Mouse (Mus musculus) myocyte (in vitro differentiated cells): Measurements from ENCODE around the gene Hilpda. TPM values are rescaled to one million over a fixed set of nuclear protein-coding genes. Genes with fewer than 3 reads are reported as not detected.

Experiments
- H3K27me3 ChIP-seq: one replicate; pipeline ENCODE4 v1.6.1; 2011; ENCODE audit not compliant: control insufficient read depth, insufficient read depth, insufficient read length
- H3K36me3 ChIP-seq: one replicate; pipeline ENCODE4 v1.6.1; 2011; ENCODE audit not compliant: control insufficient read depth, insufficient read depth
- H3K4me2 ChIP-seq: one replicate; pipeline ENCODE4 v1.6.1; 2011; ENCODE audit warnings: low read depth, control low read depth
- H3K4me3 ChIP-seq: one replicate; pipeline ENCODE4 v1.5.1; 2011; ENCODE audit warnings: mild to moderate bottlenecking, control low read depth, moderate library complexity
- H3K79me2 ChIP-seq: one replicate; pipeline ENCODE4 v1.6.1; 2011; ENCODE audit not compliant: control insufficient read depth, insufficient read depth
- H3ac ChIP-seq: one replicate; pipeline ENCODE4 v1.6.1; 2011; ENCODE audit not compliant: control insufficient read depth, insufficient read length
- CEBPB ChIP-seq: IDR thresholded peaks from 2 replicates; pipeline ENCODE4 v1.6.1; 2011; ENCODE audit warnings: mild to moderate bottlenecking, moderate library complexity; ENCODE audit not compliant: poor library complexity, insufficient read depth, severe bottlenecking
- E2F4 ChIP-seq: IDR thresholded peaks from one replicate; pipeline ENCODE4 v1.6.1; 2011; ENCODE audit warnings: mild to moderate bottlenecking, control low read depth, moderate library complexity; ENCODE audit not compliant: insufficient read depth
- MAX ChIP-seq: IDR thresholded peaks from one replicate; pipeline ENCODE4 v1.6.1; 2011; ENCODE audit warnings: low read depth, mild to moderate bottlenecking, control low read depth
- MYOD1 ChIP-seq, 3 experiments: IDR thresholded peaks; one replicate each; pipeline ENCODE4 v1.6.1; 2011; ENCODE audit warnings: control low read depth in 2 of 3, low read depth in 2 of 3, mild to moderate bottlenecking in 2 of 3, moderate library complexity in 1 of 3; ENCODE audit not compliant: insufficient read length in 2 of 3, control insufficient read depth in 1 of 3
- MYOG ChIP-seq, 3 experiments: IDR thresholded peaks; one replicate each; pipeline ENCODE4 v1.6.1; 2011; ENCODE audit warnings: control low read depth in 2 of 3, low read depth in 2 of 3, mild to moderate bottlenecking in 2 of 3; ENCODE audit not compliant: insufficient read length in 2 of 3, control insufficient read depth in 1 of 3, insufficient read depth in 1 of 3
- POLR2A ChIP-seq: IDR thresholded peaks from one replicate; pipeline ENCODE4 v1.6.1; 2011; ENCODE audit warnings: low read depth, mild to moderate bottlenecking, control low read depth, moderate library complexity; ENCODE audit not compliant: insufficient read length
- POLR2AphosphoS2 ChIP-seq: IDR thresholded peaks from one replicate; pipeline ENCODE4 v1.6.1; 2011; ENCODE audit warnings: low read depth, control low read depth; ENCODE audit not compliant: insufficient read length
- REST ChIP-seq: IDR thresholded peaks from one replicate; pipeline ENCODE4 v1.6.1; 2011; ENCODE audit warnings: mild to moderate bottlenecking, control low read depth, moderate library complexity; ENCODE audit not compliant: insufficient read depth, insufficient read length
- SRF ChIP-seq: IDR thresholded peaks from one replicate; pipeline ENCODE4 v1.6.1; 2011; ENCODE audit warnings: low read depth; ENCODE audit not compliant: control insufficient read depth, insufficient read length
- TCF12 ChIP-seq: IDR thresholded peaks from one replicate; pipeline ENCODE4 v1.6.1; 2011; ENCODE audit warnings: mild to moderate bottlenecking, control low read depth; ENCODE audit not compliant: poor library complexity, insufficient read depth, severe bottlenecking
- TCF3 ChIP-seq: IDR thresholded peaks from one replicate; pipeline ENCODE4 v1.6.1; 2011; ENCODE audit warnings: low read depth, control low read depth; ENCODE audit not compliant: insufficient read length
- USF1 ChIP-seq: IDR thresholded peaks from one replicate; pipeline ENCODE4 v1.6.1; 2011; ENCODE audit warnings: low read depth, mild to moderate bottlenecking, control low read depth, moderate library complexity
- polyA plus RNA-seq: library from polyadenylated mRNA; unstranded; fragments of >200 nt; fragmentation: generic; extraction: Trizol; gene quantifications from one replicate; pipeline ENCODE4 v1.2.1, GENCODE M21; 2012; ENCODE audit warnings: missing spikeins

The Hilpda gene
- polyA plus RNA-seq, 1 experiment, result 15.5 TPM

GRCm38 (mm10) chr6:29269006-29269668 lies 3.2 kb upstream of the Hilpda start:
- Histone ChIP-seq H3K4me3 (no peak overlapping the region), H3ac (no peak overlapping the region), H3K27me3 (no peaks in the 10 kb centered on the region), H3K4me2 (no peak overlapping the region), H3K36me3 (peaks cover 2% of the 10 kb centered on the region), H3K79me2 (peaks cover 12% of the 10 kb centered on the region)
- TF ChIP-seq TCF12 (no peak), REST (no peak), POLR2A (no peak), CEBPB (no peak), POLR2AphosphoS2 (no peak), USF1 (no peak)

- peaks cover 10% of the 10 kb centered on the region for H3K36me3 ChIP-seq
- peak overlapping the region; percentile 10 for H3K4me3 ChIP-seq
- TF ChIP-seq TCF12 (no peak), POLR2A (no peak), TCF3 (no peak), E2F4 (no peak), POLR2AphosphoS2 (no peak), CEBPB (no peak), MYOG (IDR thresholded peaks at IDR 0.05; ENCODE audit: control insufficient read depth in 1 of 3, insufficient read depth in 1 of 3, insufficient read length in 2 of 3, low read depth in 2 of 3) (no peak), USF1 (no peak), SRF (no peak), MYOD1 (IDR thresholded peaks at IDR 0.05; ENCODE audit: control insufficient read depth in 1 of 3, insufficient read length in 2 of 3, low read depth in 2 of 3) (no peak), REST (no peak), MAX (no peak)
- no peak overlapping the region for H3ac ChIP-seq
- peaks cover 17% of the 10 kb centered on the region for H3K79me2 ChIP-seq
- peak overlapping the region; percentile 70 for H3K4me2 ChIP-seq
- H3K27me3 ChIP-seq, result no peaks in the 10 kb centered on the region
These were observed 1.3 kb upstream of the Hilpda start for GRCm38 (mm10) chr6:29270961-29271360.

- no peak overlapping the region for H3ac ChIP-seq
- peaks cover 10% of the 10 kb centered on the region for H3K36me3 ChIP-seq
- H3K4me3 ChIP-seq, result no peak overlapping the region
- H3K27me3 ChIP-seq, result no peaks in the 10 kb centered on the region
- H3K79me2 ChIP-seq, result peaks cover 17% of the 10 kb centered on the region
- no peak overlapping the region for H3K4me2 ChIP-seq
- no peak for TF ChIP-seq POLR2AphosphoS2
- TF ChIP-seq MYOG (IDR thresholded peaks at IDR 0.05; ENCODE audit: control insufficient read depth in 1 of 3, insufficient read depth in 1 of 3, insufficient read length in 2 of 3, low read depth in 2 of 3), result no peak
- no peak for TF ChIP-seq MYOD1 (IDR thresholded peaks at IDR 0.05; ENCODE audit: control insufficient read depth in 1 of 3, insufficient read length in 2 of 3, low read depth in 2 of 3)
These were observed 4.5 kb downstream of the Hilpda start for GRCm38 (mm10) chr6:29276746-29277145.

GRCm38 (mm10) chr6:29278513-29279267 lies 6.4 kb downstream of the Hilpda start:
- Histone ChIP-seq H3ac (no peak overlapping the region), H3K4me2 (no peak overlapping the region), H3K79me2 (peaks cover 8% of the 10 kb centered on the region), H3K4me3 (no peak overlapping the region), H3K36me3 (peaks cover 10% of the 10 kb centered on the region), H3K27me3 (no peaks in the 10 kb centered on the region)
- TF ChIP-seq TCF12 (no peak), MYOD1 (IDR thresholded peaks at IDR 0.05; ENCODE audit: control insufficient read depth in 1 of 3, insufficient read length in 2 of 3, low read depth in 2 of 3) (no peak), CEBPB (no peak), REST (no peak), POLR2A (no peak), MAX (no peak), POLR2AphosphoS2 (no peak), E2F4 (no peak), USF1 (no peak), TCF3 (no peak), SRF (no peak), MYOG (IDR thresholded peaks at IDR 0.05; ENCODE audit: control insufficient read depth in 1 of 3, insufficient read depth in 1 of 3, insufficient read length in 2 of 3, low read depth in 2 of 3) (no peak)

GRCm38 (mm10) chr6:29279293-29279692 lies 7.0 kb downstream of the Hilpda start, which contains the start of gene Fam71f2:
Fam71f2 (plus strand) TSS chr6:29279593.
- TF ChIP-seq TCF3 (no peak), REST (no peak), E2F4 (no peak), MAX (no peak), MYOD1 (IDR thresholded peaks at IDR 0.05; ENCODE audit: control insufficient read depth in 1 of 3, insufficient read length in 2 of 3, low read depth in 2 of 3) (no peak), TCF12 (no peak), POLR2A (no peak), USF1 (no peak), POLR2AphosphoS2 (no peak)
- no peak within 1 kb of the TSS for H3K4me2 ChIP-seq
- H3K27me3 ChIP-seq, result no peaks in the 10 kb centered on the region

More at GRCm38 (mm10) chr6:29279293-29279692, 7.0 kb downstream of the Hilpda start, which contains the start of gene Fam71f2:
- Histone ChIP-seq H3ac (no peak within 1 kb of the TSS), H3K36me3 (peaks cover 6% of the 10 kb centered on the region), H3K79me2 (peaks cover 4% of the 10 kb centered on the region), H3K4me3 (no peak within 1 kb of the TSS)
